Mouse (Mus musculus): ENCODE results near the gene Scaper.

- no peak for TF ChIP-seq E2F4 (IDR thresholded peaks at IDR 0.05; ENCODE audit: insufficient read depth)
- TF ChIP-seq POLR2A (IDR thresholded peaks at IDR 0.05; ENCODE audit: insufficient read length, low read depth): no peak
- TF ChIP-seq POLR2AphosphoS2 (IDR thresholded peaks at IDR 0.05; ENCODE audit: insufficient read length, low read depth): no peak
- no peak for TF ChIP-seq TCF12 (IDR thresholded peaks at IDR 0.05; ENCODE audit: insufficient read depth, poor library complexity, severe bottlenecking)
- no peak for TF ChIP-seq MAX (IDR thresholded peaks at IDR 0.05; ENCODE audit: low read depth)
Observed at GRCm38 (mm10) chr9:55902964-55903363, 35.0 kb downstream of the Scaper start.

All from myocyte (in vitro differentiated cells).